8 mouse cellular contexts compared by ENCODE assay signal in genomic region chrX:7422166-7422565, GRCm38 (mm10). TPM values are rescaled to one million over a fixed set of nuclear protein-coding genes. Genes with fewer than 3 reads are reported as not detected.
DNase-seq lines count a peak whose midpoint lies in the region; ATAC-seq and TF ChIP-seq lines count a peak whose summit lies in the region.

No protein-coding gene starts in this region.

- no peak overlapping the region for H3K27ac ChIP-seq in kidney, embryonic 15.5 days
- peak overlapping the region; percentile 77 for H3K27ac ChIP-seq in embryonic facial prominence, embryonic 10.5 days (replicated peaks)
- no peak overlapping the region for H3K27ac ChIP-seq in hindbrain, embryonic 15.5 days (replicated peaks)
- no peak overlapping the region for H3K27ac ChIP-seq in midbrain, postnatal 0 days (ENCODE audit: low read depth, low read length)

- H3K27me3 ChIP-seq in kidney, embryonic 15.5 days, result no peaks in the 10 kb centered on the region
- H3K27me3 ChIP-seq in embryonic facial prominence, embryonic 10.5 days (replicated peaks; ENCODE audit: low read depth, poor library complexity, severe bottlenecking), result no peaks in the 10 kb centered on the region
- peaks cover 2% of the 10 kb centered on the region; the same call in 1 of the 2 replicates for H3K27me3 ChIP-seq in hindbrain, embryonic 15.5 days
- no peaks in the 10 kb centered on the region for H3K27me3 ChIP-seq in midbrain, postnatal 0 days (ENCODE audit: insufficient read depth, low read length)

- no peak for TF ChIP-seq CTCF in midbrain, postnatal 0 days (IDR thresholded peaks at IDR 0.05)

- no peak for ATAC-seq in kidney, embryonic 15.5 days (replicated peaks; ENCODE audit: low FRiP score)
- no peak for ATAC-seq in hindbrain, embryonic 15.5 days (ENCODE audit: low FRiP score, low read depth)
- no peak for ATAC-seq in midbrain, postnatal 0 days (ENCODE audit: low FRiP score)

- 63% methylated on average over 6 of the region's 6 CpGs for WGBS in kidney, embryonic 15.5 days
- WGBS in embryonic facial prominence, embryonic 10.5 days, result 74% methylated on average over 6 of the region's 6 CpGs
- 76% methylated on average over 6 of the region's 6 CpGs for WGBS in hindbrain, embryonic 15.5 days
- WGBS in midbrain, postnatal 0 days, result 73% methylated on average over 6 of the region's 6 CpGs

- H3K4me3 ChIP-seq in kidney, embryonic 15.5 days (replicated peaks), result peak overlapping the region; percentile 55
- H3K4me3 ChIP-seq in embryonic facial prominence, embryonic 10.5 days, result peak overlapping the region; percentile 58
- H3K4me3 ChIP-seq in hindbrain, embryonic 15.5 days, result peak overlapping the region; percentile 45
- peak overlapping the region; percentile 34 for H3K4me3 ChIP-seq in midbrain, postnatal 0 days (ENCODE audit: low read depth, low read length)

- no peaks in the 10 kb centered on the region for H3K9me3 ChIP-seq in kidney, embryonic 15.5 days (replicated peaks)
- H3K9me3 ChIP-seq in embryonic facial prominence, embryonic 10.5 days, result no peaks in the 10 kb centered on the region
- H3K9me3 ChIP-seq in hindbrain, embryonic 15.5 days, result no peaks in the 10 kb centered on the region
- no peaks in the 10 kb centered on the region for H3K9me3 ChIP-seq in midbrain, postnatal 0 days (ENCODE audit: low read length)

- H3K4me2 ChIP-seq in kidney, embryonic 15.5 days, result peak overlapping the region; percentile 64
- H3K4me2 ChIP-seq in hindbrain, embryonic 15.5 days, result peak overlapping the region; percentile 73
- peak overlapping the region; percentile 60 for H3K4me2 ChIP-seq in midbrain, postnatal 0 days (ENCODE audit: low read depth, low read length, poor library complexity, severe bottlenecking)

- H3K9ac ChIP-seq in kidney, embryonic 15.5 days, result peak overlapping the region; percentile 49
- 0 out of 2 replicates have a peak overlapping the region, but pooled peaks have one; percentile 29 for H3K9ac ChIP-seq in hindbrain, embryonic 15.5 days
- no peak overlapping the region for H3K9ac ChIP-seq in midbrain, postnatal 0 days (replicated peaks; ENCODE audit: low read length, poor library complexity, severe bottlenecking)

- no peak for DNase-seq in kidney, postnatal 10 days
- DNase-seq in embryonic facial prominence, embryonic 10.5 days (ENCODE audit: low spot score), result no peak
- no peak for DNase-seq in midbrain, postnatal 0 days (ENCODE audit: low spot score)
- no peak for DNase-seq in urinary bladder, postnatal 10 days (ENCODE audit: low spot score)
- no peak for DNase-seq in layer of hippocampus, postnatal 36 days
- no peak for DNase-seq in kidney, adult 18-20 months

- H3K36me3 ChIP-seq in kidney, embryonic 15.5 days, result no peaks in the 10 kb centered on the region
- no peaks in the 10 kb centered on the region for H3K36me3 ChIP-seq in embryonic facial prominence, embryonic 10.5 days (replicated peaks)
- no peaks in the 10 kb centered on the region for H3K36me3 ChIP-seq in hindbrain, embryonic 15.5 days
- no peaks in the 10 kb centered on the region for H3K36me3 ChIP-seq in midbrain, postnatal 0 days (ENCODE audit: insufficient read depth, low read length)

- 0 out of 2 replicates have a peak, but pooled peaks cover 2% of the 10 kb centered on the region for H3K4me1 ChIP-seq in kidney, embryonic 15.5 days
- no peaks in the 10 kb centered on the region for H3K4me1 ChIP-seq in embryonic facial prominence, embryonic 10.5 days
- H3K4me1 ChIP-seq in hindbrain, embryonic 15.5 days (replicated peaks), result no peaks in the 10 kb centered on the region
- no peaks in the 10 kb centered on the region for H3K4me1 ChIP-seq in midbrain, postnatal 0 days (ENCODE audit: insufficient read depth, low read length)

RNA-seq across cellular contexts. Expression of gene Usp27x, which starts 46.5 kb away (rescaled TPM):
- polyA plus RNA-seq in kidney, embryonic 15.5 days (2015; fragmentation: Nextera tagmentation; extraction: Ambion mirVana), result 0.78 and 1.1 TPM in 2 replicates
- polyA plus RNA-seq in embryonic facial prominence, embryonic 10.5 days (2016; fragmentation: Nextera tagmentation; extraction: Ambion mirVana), result 0.57 and 0.64 TPM in 2 replicates
- polyA plus RNA-seq in hindbrain, embryonic 15.5 days (2015; fragmentation: Nextera tagmentation; extraction: Ambion mirVana), result 2.1 and 2.7 TPM in 2 replicates
- total RNA-seq in midbrain, postnatal 0 days (2014; rRNA removed), result 12.4 and 13.9 TPM in 2 replicates
- 2.8 TPM in 2 replicates for polyA plus RNA-seq in midbrain, postnatal 0 days (2015; fragmentation: Nextera tagmentation; extraction: Ambion mirVana)
- total RNA-seq in layer of hippocampus, postnatal 36 days (2021), result 10 to 100 TPM; 14.4 to 15.1 TPM
